Mouse (Mus musculus) limb, embryonic 15.5 days (tissue): ENCODE data around the gene Rmnd5b. TPM values are rescaled to one million over a fixed set of nuclear protein-coding genes. Genes with fewer than 3 reads are reported as not detected.
"Not testable (repeated sequence)": the region's sequence is repeated elsewhere in the genome, so short reads cannot be mapped to it uniquely, and the experiment has no call there.

Experiments used
- ATAC-seq: fragments of 200-750 bp; cut with Nextera tagmentation; 2 replicates; pipeline ENCODE4 v1.8.0; 2017; ENCODE audit warnings: low read depth, moderate TSS enrichment; ENCODE audit not compliant: insufficient number of reproducible peaks, low FRiP score, low TSS enrichment
- H3K27ac ChIP-seq: fragments of 300-500 bp; sonication (generic); 2 replicates; pipeline ENCODE4 v1.5.1; 2015; ENCODE audit warnings: moderate library complexity, mild to moderate bottlenecking, inconsistent platforms
- H3K27me3 ChIP-seq: fragments of 300-500 bp; sonication (generic); 2 replicates; pipeline ENCODE4 v1.6.1; 2015; ENCODE audit warnings: inconsistent platforms
- H3K36me3 ChIP-seq: fragments of 300-500 bp; sonication (generic); 2 replicates; pipeline ENCODE4 v1.6.1; 2015; ENCODE audit warnings: inconsistent platforms
- H3K4me1 ChIP-seq: fragments of 300-500 bp; sonication (generic); 2 replicates; pipeline ENCODE4 v1.6.1; 2015; ENCODE audit warnings: inconsistent platforms
- H3K4me2 ChIP-seq: fragments of 300-500 bp; sonication (generic); 2 replicates; pipeline ENCODE4 v1.6.1; 2015; ENCODE audit warnings: mild to moderate bottlenecking, inconsistent platforms
- H3K4me3 ChIP-seq: fragments of 300-500 bp; sonication (generic); 2 replicates; pipeline ENCODE4 v1.5.1; 2015; ENCODE audit warnings: mild to moderate bottlenecking, inconsistent platforms
- H3K9ac ChIP-seq: fragments of 300-500 bp; sonication (generic); 2 replicates; pipeline ENCODE4 v1.6.1; 2015; ENCODE audit warnings: inconsistent platforms
- H3K9me3 ChIP-seq: fragments of 300-500 bp; sonication (generic); 2 replicates; pipeline ENCODE4 v1.6.1; 2016; ENCODE audit warnings: inconsistent platforms
- WGBS: fragments of 180-500 bp; shearing (Covaris S2); methylation state at CpG from one replicate; pipeline ENCODE4 v1.1.7; 2015; 5-methylcytosine and 5-hydroxymethylcytosine counted together
- polyA plus RNA-seq: library from polyadenylated mRNA; unstranded; fragments of >200 nt; fragmentation: Nextera tagmentation; extraction: Ambion mirVana; gene quantifications from 2 replicates; pipeline ENCODE4 v1.2.1, GENCODE M21; 2015

The Rmnd5b gene
- polyA plus RNA-seq, 1 experiment from 2014 or later = 53.2 TPM

DNA sequence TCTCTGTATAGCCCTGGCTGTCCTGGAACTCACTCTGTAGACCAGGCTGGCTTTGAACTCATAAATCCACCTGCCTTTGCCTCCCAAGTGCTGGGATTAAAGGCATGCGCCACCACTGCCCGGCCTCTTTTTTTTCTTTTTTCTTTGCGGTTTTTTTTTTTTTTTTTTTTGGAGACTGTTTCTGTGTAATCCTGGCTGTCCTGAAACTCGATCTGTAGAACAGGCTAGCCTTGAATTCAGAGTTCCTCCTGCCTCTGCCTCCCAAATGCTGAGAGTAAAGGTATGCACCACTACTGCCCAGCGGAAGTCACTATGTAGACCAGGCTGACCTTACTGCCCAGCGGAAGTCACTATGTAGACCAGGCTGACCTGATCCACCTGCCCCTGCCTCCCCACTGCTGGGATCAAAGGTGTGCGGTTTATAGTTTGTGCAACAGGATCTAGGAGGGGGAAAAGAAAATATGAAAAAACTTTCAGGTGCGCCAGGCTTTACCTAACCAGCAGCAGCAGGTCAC is 16.7 kb downstream of the Rmnd5b start:
- Histone ChIP-seq H3K4me1 (peaks cover 36% of the 10 kb centered on the region), H3K27ac (no peak overlapping the region), H3K4me3 (peak overlapping the region; percentile 82), H3K36me3 (peaks cover 21% of the 10 kb centered on the region), H3K9me3 (no peaks in the 10 kb centered on the region), H3K27me3 (no peaks in the 10 kb centered on the region), H3K4me2 (peak overlapping the region; percentile 81), H3K9ac (no peak overlapping the region)
- 0 out of 2 replicates have a peak, but pooled peaks have one; percentile 4 for ATAC-seq
- WGBS = 48% methylated on average over 8 of the region's 8 CpGs

DNA sequence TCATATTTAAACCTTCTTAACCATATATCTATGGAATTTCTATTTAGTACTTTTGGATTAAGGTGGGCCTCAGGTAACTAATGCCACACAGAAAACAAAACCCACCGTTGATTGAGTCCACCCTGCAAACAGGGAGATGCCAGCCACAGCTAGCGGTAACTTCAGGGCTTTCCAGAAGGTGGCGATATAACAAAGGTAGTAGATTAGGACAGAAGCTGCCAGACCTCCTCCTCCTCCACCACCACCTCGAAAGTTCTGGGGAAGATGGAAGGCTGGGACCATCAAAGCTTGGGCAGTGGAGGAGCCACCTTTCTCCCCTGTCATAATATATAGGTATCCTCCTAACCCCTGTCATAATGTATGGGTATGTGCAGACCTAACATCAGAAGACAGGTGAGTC is 18.0 kb downstream of the Rmnd5b start:
- 2% methylated on average over 4 of the region's 4 CpGs for WGBS
- H3K27ac ChIP-seq = no peak overlapping the region
- no peak for ATAC-seq

DNA sequence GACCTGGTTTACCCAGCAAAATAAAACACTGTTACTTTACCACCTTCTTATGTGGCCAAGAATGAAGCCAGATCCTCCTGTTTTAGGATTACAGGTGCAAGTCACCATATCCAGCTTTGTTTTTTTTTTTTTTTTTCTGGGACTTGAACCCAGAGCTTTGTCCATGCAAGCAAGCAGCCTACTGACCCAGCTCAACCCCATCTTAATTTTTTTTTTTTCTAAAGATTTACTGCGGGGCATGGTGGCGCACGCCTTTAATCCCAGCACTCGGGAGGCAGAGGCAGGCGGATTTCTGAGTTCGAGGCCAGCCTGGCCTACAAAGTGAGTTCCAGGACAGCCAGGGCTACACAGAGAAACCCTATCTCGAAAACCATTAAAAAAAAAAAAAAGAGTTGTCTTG is 19.6 kb downstream of the Rmnd5b start:
- Histone ChIP-seq H3K4me1 (peaks cover 32% of the 10 kb centered on the region), H3K27ac (peak overlapping the region; percentile 92), H3K4me3 (peak overlapping the region; percentile 42), H3K4me2 (peak overlapping the region; percentile 74), H3K9ac (peak overlapping the region; percentile 55; the same call in 1 of the 2 replicates)
- ATAC-seq, H3K27me3 ChIP-seq, H3K36me3 ChIP-seq, H3K9me3 ChIP-seq: not testable (repeated sequence)
- WGBS = 90% methylated on average over 7 of the region's 7 CpGs

More for the DNA sequence above, 18.0 kb downstream of the Rmnd5b start:
- H3K9ac ChIP-seq = no peak overlapping the region
- H3K9me3 ChIP-seq = no peaks in the 10 kb centered on the region
- H3K36me3 ChIP-seq = peaks cover 8% of the 10 kb centered on the region
- no peak overlapping the region for H3K4me2 ChIP-seq
- no peak overlapping the region for H3K4me3 ChIP-seq
- H3K4me1 ChIP-seq = peaks cover 36% of the 10 kb centered on the region
- H3K27me3 ChIP-seq = no peaks in the 10 kb centered on the region

DNA sequence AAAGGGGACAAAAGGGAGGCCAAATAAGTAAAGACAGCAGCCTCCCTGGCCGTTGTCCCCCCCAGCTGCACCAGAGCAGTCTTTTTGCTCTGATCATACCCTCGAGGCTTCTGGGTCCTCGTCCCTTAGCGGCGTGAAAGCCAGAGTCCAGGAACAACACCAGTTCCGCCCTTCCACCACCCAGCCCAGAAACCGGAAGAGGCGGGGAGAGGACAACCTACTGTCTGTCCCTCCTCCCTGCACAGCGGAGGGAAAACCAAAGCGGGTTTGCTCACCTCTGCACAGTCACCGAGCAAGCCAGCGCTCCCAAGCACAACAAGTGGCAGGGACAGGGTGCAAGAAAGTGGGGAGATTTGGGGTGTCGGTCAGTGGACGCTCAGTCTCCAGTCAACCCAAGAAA is 20.1 kb downstream of the Rmnd5b start:
- Histone ChIP-seq H3K9me3 (no peaks in the 10 kb centered on the region), H3K27me3 (no peaks in the 10 kb centered on the region), H3K27ac (peak overlapping the region; percentile 92), H3K4me3 (peak overlapping the region; percentile 42), H3K4me1 (peaks cover 27% of the 10 kb centered on the region), H3K9ac (peak overlapping the region; percentile 55), H3K36me3 (no peaks in the 10 kb centered on the region), H3K4me2 (peak overlapping the region; percentile 74)
- peak; percentile 66 for ATAC-seq
- 4% methylated on average over 14 of the region's 14 CpGs for WGBS

DNA sequence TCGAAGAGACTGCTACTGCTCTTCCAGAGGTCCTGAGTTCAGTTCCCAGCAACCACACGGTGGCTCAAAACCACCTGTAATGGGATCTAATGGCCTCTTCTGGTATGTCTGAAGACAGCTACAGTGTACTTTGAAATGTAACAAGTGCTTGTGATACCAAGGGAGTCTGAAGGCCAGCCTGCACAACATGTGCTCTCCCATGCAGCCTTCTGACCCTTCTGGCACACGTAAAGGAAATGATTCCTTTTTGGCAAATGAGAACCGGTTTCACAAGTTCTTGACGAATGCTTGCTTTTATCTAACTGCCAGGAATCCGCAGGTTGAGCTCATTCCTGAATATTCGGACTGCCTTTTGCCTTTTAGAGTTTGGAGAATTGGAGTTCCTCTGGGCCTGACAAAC is 20.6 kb downstream of the Rmnd5b start:
- H3K27ac ChIP-seq = peak overlapping the region; percentile 92
- no peak for ATAC-seq
- 25% methylated on average over 7 of the region's 7 CpGs for WGBS

DNA sequence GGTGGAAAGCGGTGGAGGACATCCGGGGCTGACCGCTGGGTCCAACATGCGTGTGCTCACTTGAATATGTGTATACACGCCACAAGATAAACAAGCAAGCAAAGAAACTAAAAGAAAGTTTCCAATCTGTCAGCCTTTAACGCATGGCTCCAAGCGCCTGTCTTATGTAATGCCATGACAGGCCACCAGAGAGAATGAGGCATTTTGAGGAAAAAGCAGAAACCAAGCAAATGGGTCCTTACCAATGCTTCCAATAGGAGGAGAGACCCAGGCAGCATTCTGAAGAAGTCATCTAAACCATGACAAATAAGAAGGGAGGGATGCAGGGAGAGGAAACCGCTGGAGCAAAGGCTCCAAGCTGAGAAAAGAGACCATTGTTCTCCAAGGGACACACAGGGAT is 21.4 kb downstream of the Rmnd5b start:
- no peak overlapping the region for H3K9ac ChIP-seq

More for the DNA sequence above, 20.6 kb downstream of the Rmnd5b start:
- H3K9ac ChIP-seq = peak overlapping the region; percentile 55; the same call in 1 of the 2 replicates
- no peaks in the 10 kb centered on the region for H3K36me3 ChIP-seq
- peaks cover 22% of the 10 kb centered on the region for H3K4me1 ChIP-seq
- no peaks in the 10 kb centered on the region for H3K27me3 ChIP-seq
- peak overlapping the region; percentile 42 for H3K4me3 ChIP-seq
- H3K4me2 ChIP-seq = peak overlapping the region; percentile 74
- no peaks in the 10 kb centered on the region for H3K9me3 ChIP-seq

DNA sequence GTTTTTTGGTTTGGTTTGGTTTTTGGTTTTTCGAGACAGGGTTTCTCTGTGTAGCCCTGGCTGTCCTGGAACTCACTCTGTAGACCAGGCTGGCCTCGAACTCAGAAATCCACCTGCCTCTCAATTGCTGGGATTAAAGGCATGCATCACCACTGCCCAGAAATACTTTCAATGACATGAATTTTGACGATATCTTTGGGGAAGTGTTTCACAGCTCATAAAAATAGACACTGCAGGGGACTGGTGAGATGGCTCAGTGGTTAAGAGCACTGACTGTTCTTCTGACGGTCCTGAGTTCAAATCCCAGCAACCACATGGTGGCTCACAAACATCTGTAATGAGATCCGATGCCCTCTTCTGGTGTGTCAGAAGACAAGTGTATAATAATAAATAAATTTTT is 25.8 kb downstream of the Rmnd5b start:
- not testable (repeated sequence) for ATAC-seq, H3K27me3 ChIP-seq, H3K4me2 ChIP-seq, H3K9me3 ChIP-seq, H3K36me3 ChIP-seq, H3K9ac ChIP-seq, H3K27ac ChIP-seq, H3K4me3 ChIP-seq
- WGBS = 79% methylated on average over 5 of the region's 5 CpGs
- peaks cover 14% of the 10 kb centered on the region for H3K4me1 ChIP-seq

More for the DNA sequence above, 21.4 kb downstream of the Rmnd5b start:
- peaks cover 16% of the 10 kb centered on the region for H3K4me1 ChIP-seq
- H3K4me3 ChIP-seq = no peak overlapping the region
- WGBS = 85% methylated on average over 8 of the region's 8 CpGs
- ATAC-seq = no peak
- no peaks in the 10 kb centered on the region for H3K27me3 ChIP-seq
- no peaks in the 10 kb centered on the region for H3K36me3 ChIP-seq
- no peaks in the 10 kb centered on the region for H3K9me3 ChIP-seq
- H3K27ac ChIP-seq = no peak overlapping the region
- H3K4me2 ChIP-seq = no peak overlapping the region

DNA sequence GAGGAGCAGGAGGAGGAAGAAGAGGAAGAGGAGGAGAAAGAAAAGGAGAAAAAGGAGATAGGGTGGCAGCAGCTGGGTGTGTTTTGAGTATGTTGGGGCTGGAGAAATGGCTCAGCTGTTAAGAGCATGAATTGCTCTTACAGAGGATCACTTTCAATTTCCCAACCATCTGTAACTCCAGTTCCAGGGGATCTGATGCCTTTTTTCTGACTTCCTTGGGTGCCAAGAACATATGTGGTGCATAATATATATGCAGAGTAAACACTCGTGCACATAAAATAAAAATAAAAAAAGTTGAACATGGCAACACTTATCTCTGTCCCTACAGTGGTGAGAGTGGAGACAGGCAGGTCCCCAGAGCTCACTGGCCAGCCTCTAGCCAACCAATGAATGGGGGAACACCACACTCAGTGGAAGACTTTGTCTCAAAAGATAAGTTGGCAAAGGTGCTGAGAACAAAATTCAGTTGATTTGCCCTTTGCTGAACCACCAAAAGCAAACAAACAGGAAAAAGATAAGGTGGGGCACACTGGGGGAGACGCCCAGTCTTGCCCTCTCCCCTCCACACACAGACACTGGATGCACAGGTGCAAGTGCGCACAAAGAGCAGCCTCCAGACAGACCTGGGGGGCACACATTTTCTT is 26.3 kb downstream of the Rmnd5b start:
- H3K9me3 ChIP-seq = no peaks in the 10 kb centered on the region
- no peak overlapping the region for H3K27ac ChIP-seq
- WGBS = 78% methylated on average over 3 of the region's 3 CpGs
- no peaks in the 10 kb centered on the region for H3K27me3 ChIP-seq
- H3K4me3 ChIP-seq = no peak overlapping the region
- H3K4me1 ChIP-seq = peaks cover 15% of the 10 kb centered on the region
- no peak overlapping the region for H3K4me2 ChIP-seq
- peaks cover 3% of the 10 kb centered on the region for H3K36me3 ChIP-seq
- H3K9ac ChIP-seq = no peak overlapping the region
- ATAC-seq = no peak

DNA sequence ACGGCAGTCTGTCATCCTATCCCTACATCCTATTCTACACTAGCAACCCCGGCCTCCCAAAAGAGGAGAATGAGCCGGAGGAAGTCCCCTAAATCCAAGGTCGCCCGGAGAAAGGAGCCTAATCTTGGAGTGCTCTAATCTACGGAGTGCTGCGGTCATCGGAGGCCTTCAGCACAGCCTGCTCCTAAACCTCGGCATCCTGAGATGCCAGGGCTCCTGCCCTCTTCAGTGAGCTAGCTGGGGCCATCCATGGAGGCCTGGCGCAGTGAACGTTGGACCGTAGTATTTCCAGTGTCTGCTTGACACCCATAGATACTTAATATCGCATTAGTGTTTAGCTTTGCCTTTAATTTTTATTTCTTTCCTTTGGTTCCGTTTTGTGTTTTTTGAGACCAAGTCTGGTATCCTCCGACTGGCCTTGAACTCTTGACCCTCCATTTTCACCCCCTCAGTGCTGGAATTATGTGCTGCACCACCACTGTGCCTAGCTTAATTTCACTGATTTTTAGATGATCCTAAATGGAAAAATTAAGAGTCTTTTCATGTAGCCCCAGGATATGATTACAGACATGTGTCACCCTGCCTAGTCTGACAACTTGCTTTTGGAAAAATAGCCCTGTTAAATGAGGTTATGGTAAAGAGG is 28.5 kb downstream of the Rmnd5b start:
- Histone ChIP-seq H3K9ac (peak overlapping the region; percentile 65), H3K4me2 (peak overlapping the region; percentile 79), H3K36me3 (peaks cover 25% of the 10 kb centered on the region), H3K4me1 (peaks cover 30% of the 10 kb centered on the region), H3K27ac (peak overlapping the region; percentile 95), H3K9me3 (no peaks in the 10 kb centered on the region), H3K4me3 (peak overlapping the region; percentile 95), H3K27me3 (no peaks in the 10 kb centered on the region)
- ATAC-seq = peak; percentile 30; the same call in 1 of the 2 replicates
- WGBS = 8% methylated on average over 15 of the region's 15 CpGs

DNA sequence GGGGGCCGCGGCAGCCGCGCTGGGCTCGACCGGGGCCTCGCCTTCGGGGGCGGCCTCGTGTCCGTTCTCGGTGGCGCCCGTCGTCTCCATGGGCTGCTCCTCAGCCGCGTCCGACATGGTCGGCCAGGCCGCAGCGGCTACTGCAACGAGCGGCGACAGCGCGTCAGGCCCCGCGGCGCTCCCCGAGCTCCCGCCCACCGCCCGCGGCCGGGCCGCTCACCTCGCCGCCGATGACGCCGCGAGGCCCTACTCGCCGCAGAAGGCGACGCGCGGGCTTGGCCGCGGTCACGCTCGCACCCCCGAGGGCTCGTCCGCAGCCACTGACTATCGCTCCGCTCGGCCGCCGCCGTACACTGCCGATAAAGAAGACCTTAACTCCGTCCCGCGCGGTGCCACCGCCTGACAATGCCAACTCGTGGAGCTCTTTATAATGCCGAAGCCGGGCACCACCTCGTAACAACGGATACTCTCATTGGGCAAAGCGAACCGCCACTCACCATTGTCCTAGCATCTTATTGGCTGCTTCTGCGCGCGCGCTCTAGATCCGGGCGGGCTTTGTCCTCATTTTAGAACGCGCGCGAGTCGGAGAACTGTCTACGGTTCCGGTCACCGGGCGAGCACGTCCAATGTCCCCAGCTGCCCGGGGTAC is 29.1 kb downstream of the Rmnd5b start, which contains the start of gene Hnrnpab:
TSS of gene Hnrnpab (minus strand) at position 401 of the 649 bp plus-strand sequence.
- H3K9me3 ChIP-seq = no peaks in the 10 kb centered on the region
- under 1% methylated on average over 87 of the region's 91 CpGs for WGBS
- peak; percentile 89 for ATAC-seq

DNA sequence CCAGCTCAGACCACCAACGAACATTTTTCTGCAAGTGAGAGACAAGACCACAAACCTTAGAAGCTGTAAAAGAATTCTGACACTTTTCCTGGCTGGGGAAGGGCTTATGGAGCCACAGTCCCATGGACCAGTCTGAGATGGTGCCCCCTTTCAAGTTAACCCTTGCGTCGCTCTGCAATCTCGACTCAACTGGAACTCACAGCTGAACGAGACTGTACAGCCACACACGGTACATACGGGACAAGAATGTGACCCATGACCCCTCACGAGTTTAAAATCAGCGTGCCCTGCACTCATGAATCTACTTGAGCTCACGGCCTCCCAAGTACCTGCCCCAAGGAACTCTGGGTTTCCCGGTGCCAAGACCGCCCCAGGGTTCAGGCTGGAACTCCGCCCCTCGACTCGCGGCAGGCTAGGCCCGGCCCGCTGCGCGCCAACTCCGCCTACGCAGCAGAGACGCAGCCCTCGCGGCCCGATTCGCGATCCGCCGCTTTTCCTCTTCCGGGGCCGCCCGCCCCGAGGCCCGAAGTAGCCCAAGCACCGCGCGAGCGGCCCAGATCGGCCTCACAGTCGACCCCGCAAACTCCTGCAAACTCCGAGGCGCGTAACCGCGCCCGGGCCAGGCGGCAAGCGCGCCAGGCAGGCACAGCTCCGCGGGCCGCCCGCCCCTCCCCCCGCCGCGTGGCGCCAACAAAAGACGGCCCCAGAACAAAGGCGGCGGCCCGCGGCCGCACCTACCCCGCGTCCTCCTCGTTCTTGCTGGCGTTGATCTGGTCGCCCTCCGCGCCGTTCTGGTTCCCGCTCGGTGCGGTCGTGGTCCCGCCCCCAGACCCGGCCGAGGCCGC is 29.9 kb downstream of the Rmnd5b start:
- H3K4me1 ChIP-seq = peaks cover 42% of the 10 kb centered on the region
- under 1% methylated on average over 78 of the region's 81 CpGs for WGBS
- H3K4me3 ChIP-seq = peak overlapping the region; percentile 95
- peak overlapping the region; percentile 98 for H3K9ac ChIP-seq
- H3K27me3 ChIP-seq = no peaks in the 10 kb centered on the region
- H3K4me2 ChIP-seq = peak overlapping the region; percentile 79
- no peaks in the 10 kb centered on the region for H3K9me3 ChIP-seq
- peak overlapping the region; percentile 95 for H3K27ac ChIP-seq
- peaks cover 39% of the 10 kb centered on the region for H3K36me3 ChIP-seq
- ATAC-seq = peak; percentile 61; the same call in 1 of the 2 replicates

More for the DNA sequence above, 29.1 kb downstream of the Rmnd5b start, which contains the start of gene Hnrnpab:
- Histone ChIP-seq H3K4me3 (peak within 1 kb of the TSS; percentile 95), H3K9ac (peak within 1 kb of the TSS; percentile 98), H3K27me3 (no peaks in the 10 kb centered on the region), H3K27ac (peak within 1 kb of the TSS; percentile 95), H3K4me1 (peaks cover 36% of the 10 kb centered on the region), H3K4me2 (peak within 1 kb of the TSS; percentile 79), H3K36me3 (peaks cover 31% of the 10 kb centered on the region)
